Mouse (Mus musculus) naive thymus-derived CD4-positive, alpha-beta T cell, adult 2 months (primary cell): ENCODE measurements at regions not wholly inside any gene's neighbourhood (a gene's known extent, or its start where the extent isn't known, plus 50 kb on each side); places are given as distances from the start of the nearest gene placed in this dataset.

Experiments used
- DNase-seq: peaks from one replicate; pipeline ENCODE4 v3.0.0-alpha.2; 2011; ENCODE audit warnings: low read depth

DNA sequence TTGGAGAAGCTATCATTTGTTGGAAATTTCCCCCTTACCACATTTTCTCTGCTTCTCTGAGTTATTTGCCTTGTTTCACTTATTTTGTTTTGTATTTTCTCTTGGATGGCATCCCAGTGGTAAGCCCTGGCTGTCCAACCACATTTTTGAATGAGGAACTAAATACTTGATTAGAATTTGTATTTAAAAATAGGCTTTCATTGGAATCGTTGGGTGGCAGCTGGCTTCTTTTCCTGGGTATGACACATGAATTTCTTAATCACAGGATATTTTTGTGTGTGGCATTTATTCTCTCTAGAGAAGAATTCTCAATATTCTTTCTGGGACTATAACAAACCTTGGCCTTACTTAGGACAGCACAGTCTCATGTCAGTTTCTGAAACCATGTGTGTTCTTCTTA, 286.5 kb downstream of the Gm11146 start:
- DNase-seq = no peak

DNA sequence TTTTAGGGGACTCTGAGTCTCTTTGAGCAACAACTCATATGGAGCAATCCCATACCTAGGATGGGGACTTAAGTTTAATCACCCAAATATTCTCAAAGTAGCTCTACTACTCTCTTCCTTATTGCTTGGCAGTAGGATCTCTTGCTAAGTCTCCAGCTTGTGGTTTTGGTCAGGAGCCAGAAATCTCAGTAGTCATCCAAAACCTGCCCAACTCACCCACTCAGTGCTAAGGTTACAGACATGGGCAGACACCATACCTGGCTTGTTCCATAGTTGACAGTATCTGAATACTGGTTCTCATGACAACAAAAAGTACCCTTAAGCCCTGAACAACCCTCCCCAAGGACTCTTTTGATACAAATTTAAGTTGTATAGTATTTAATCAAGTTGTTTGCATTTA, 288.7 kb downstream of the Gm11146 start:
- no peak for DNase-seq

DNA sequence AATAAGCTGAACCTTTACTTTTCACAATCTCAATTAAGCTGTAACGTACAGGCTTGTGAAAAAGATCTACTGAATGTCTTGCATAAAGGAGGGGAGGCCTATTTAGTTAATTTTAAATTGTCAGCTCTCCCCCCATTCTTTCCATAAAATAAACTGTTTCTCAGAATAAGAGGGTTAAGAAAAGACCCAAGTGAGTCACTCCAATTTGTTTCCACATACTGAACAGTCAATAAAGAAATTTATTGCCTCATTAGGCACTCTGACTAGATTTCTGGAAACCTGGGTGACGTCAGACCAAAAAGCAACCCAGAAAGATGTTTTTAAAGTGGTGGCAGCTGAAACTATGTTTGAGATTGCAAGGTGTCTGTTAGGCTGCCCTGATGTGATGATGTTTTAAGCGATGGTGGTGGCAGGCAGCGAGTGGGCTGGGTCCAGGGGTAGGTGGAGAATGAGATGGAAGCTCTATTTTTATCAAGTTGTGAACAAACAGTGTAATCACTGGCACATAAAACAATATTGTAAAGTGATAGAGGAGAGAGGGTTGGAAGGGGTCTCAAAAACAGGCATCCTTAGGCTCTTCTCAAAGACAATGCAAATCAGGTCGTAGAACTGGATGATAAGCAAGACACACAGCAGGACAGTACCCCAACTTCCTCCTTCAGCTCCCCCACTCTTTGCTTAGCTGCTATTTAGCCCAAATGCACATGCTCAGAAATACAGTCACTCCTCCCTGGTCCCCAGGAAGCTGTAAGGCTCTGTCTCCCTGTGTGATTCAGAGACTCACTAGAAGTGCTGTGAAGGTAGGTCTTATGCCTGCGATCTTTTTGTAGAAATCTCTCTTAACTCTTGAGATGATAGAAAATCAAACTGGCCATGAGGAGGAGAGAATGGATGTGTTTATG, 288.0 kb downstream of the Usp25 start:
- DNase-seq = no peak

DNA sequence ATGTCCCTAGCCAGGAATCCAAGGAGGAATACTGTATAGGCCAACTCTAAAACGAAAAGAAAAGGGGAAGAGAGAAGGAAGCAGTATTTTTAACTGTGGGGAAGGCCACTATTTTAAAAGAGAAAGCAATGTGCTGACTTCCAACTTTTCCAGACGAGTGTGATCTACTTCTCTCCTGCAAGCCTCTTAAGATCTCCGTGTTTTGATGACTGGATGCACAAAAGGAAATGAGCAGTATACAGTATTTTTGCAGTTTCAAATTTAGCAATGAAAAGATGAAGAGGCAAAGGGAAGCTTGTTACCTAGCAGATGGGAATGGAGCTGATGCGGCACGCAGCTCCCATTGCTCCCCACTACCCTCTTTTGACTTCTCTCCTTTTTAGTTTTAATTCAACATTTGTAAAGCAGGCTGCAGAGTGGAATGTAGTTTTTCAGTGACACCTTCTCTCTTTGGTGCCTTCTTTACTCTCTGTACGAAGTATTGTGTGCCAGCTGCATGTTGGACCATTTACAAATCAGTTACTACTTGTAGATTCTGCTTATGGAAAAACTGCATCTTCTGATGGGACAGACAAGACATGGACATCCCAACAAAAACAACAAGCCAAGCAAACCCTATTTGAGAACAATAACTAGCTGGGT, 287.2 kb downstream of the Usp25 start:
- DNase-seq = no peak

DNA sequence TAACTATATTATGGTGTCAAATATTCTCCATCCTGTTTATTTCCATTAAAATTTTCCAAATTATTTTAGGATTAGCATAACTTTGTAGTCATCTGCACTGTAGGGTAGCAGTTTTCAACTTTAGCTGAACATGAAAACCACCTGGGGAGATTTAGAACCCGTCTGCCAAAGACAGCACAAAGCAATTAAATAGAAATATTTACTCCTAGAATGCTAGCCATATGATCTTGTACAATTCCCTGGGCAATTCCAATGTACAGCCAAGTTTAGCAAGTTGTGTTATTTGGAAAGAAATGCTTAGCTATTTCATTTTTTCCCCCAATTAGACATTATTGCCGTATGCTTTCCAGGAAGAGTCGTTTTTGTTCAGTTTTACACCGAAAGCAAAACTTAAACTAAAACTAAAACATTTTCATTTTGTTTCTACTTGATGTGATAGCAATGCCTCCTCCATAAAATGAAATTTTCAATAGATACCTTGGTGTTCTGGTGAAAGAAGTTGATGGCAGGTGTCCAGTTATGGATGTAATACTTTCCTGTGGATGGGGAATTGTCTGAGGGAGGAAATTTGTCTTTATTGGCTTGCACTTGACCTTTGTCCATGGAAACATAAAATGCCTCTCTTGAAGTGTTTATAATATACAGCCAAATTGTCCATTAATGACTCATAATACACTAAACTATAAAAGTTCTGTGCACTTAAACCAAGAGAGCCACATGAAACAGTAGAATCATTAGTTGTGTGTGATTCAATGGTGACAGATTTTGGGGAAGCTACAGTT, 282.3 kb downstream of the Usp25 start:
- no peak for DNase-seq

DNA sequence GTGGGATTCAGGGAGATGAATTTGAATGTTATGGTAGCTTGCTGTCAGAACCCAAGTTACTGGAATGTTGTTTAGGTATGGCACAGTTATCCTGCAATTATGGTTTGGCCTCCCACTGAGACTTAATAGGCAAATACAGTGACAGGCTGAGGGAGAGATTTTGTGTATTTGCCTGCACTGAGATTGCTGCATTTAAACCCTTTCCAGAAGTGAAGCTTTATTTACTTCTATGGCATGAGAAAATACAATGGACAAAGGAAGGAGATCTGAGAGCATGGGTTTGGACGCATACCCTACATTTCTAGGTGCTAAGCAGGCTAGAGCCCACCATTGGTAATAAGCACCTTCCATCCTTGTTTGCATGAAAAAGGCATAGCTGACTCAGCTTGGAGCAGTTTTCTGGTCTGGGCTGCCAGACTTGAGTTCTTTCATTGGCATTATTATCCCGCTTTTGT, 278.8 kb downstream of the Usp25 start:
- no peak for DNase-seq

DNA sequence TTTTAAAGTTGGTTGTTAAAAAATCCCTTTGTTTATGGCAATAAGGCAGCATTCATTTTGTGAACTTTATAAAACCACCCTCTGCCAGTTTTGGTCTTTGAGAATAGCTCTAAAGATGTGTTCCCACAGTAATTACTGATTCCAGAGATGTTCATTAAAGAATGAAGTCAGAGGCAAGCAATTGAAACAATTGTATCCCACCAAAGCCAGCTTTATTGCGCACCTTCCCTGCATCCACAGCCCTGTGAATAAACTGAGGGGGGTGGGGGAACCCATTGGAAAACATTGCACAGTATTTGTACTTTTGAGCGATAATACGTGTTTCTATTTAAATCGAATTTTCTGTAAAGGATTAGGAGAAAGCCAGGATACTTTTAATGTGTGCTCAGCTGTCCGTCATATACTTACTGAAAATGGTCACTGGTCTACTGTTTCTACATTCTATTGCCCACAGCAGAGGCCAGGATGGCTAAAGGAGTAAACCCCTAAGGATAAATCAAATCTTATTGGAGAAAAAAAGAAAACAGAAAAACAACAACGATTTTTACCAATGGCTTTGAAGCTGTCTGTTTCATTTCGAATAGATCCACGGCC, 278.3 kb downstream of the Usp25 start:
- no peak for DNase-seq

DNA sequence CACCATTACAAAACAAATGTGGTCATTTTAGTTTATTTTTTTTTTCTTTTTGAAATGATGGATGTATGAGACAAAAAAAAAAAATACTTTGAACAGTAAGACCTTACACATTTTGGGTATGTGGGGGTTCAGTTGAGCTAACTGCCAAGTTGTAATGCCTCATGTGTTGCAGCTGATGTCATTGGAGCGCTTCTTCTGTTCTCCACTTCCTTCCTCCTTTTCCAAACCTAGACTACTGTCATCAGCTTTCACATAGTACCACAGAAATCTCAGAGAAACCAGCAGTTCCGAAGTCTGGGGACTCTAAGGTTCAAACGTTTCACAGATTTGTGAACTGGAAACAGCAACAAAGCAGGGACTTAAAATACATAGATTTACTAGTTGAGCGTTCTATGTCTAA, 270.7 kb downstream of the Usp25 start:
- DNase-seq = no peak

DNA sequence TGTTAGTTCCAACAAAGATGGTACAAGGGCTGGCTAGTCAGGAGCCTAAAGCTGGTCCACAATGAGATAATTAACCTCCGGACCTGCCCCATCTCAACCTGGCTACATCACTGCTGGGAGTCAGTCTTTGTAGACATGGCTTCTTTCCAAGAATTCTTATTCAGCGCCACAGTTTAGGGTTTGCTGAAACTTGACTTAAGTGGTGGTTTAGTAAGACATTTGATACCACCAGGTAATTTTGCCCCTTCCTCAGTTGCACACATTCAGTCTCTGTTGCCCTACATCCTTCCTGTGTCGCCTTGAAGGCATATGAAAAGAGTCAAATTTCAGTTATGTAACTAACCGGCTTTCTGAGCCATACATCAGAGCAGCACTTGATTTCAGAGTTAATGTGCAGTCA, 266.4 kb downstream of the Usp25 start:
- no peak for DNase-seq

DNA sequence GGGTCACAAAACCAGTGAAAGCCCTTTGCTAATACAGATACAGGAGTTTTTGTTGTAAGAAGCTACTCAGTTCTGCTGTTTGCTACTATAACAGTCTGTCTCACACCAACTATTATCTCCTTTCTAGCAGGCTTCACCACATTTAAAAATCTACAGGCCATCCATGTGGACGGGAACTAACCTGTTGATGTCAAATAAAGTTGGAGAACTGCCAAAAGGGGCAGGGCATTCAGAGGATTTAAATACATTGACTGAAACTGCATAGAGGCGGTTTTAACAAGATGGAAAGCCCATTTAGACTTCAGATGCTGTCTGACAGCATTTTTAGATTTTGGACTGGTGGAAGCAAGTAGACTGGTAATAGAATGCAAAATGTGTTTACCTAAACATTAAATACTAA, 266.0 kb downstream of the Usp25 start:
- DNase-seq = no peak

DNA sequence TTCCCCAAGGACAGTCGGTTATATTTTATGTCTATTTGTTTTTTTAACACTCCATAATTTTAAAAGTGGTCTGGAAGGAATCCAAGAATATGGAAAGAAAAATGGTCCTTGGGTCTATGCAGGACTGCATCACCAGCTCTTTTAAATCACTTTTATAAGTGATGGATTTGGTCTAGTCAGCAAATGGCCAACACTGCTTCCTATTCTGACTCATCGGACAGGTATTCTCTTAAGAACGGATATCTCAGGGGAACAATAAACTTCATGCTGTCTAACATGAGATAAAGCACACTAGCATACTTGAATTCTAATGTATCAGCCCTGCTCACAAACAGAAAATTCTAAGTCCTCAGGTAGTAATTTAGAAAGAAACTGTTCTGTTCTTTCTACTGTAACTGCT, 259.8 kb downstream of the Usp25 start:
- no peak for DNase-seq

DNA sequence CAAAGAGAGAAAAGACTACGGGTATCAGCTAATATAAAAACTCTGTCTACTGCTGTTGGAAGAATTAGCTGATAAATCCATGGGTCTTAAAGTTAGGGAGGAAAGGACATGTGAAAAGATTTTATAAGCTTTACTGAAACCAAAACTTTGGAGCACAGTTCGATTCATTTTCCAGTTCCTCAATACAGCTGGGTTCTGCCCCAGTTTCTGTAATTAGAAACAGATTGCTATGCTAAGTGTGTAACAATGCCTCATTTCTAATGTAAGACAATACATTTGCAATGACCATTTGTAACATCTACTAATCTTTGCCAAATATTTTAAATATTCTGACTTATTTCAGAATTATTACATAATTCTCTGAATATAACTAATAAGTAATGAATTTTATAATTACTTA, 255.4 kb downstream of the Usp25 start:
- no peak for DNase-seq

DNA sequence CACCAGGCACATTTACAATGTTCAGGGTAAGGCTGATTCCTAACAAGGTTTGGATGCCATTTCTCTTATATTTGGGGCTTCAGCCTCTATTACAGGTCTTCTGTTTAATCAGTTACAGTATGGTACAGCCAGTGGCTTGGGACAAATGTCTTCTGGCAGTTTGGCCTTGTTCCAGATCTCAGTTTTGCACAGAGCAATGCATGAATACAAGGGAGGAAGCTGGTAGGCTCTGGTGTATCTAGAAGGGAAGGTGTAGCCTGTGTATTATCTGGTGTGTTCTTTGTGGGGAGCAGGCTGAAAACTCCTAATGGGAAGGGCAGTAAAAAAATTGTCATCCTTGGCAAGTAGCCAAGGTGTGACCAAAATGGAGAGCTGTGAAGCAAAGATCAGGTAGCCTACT, 254.2 kb downstream of the Usp25 start:
- DNase-seq = no peak

DNA sequence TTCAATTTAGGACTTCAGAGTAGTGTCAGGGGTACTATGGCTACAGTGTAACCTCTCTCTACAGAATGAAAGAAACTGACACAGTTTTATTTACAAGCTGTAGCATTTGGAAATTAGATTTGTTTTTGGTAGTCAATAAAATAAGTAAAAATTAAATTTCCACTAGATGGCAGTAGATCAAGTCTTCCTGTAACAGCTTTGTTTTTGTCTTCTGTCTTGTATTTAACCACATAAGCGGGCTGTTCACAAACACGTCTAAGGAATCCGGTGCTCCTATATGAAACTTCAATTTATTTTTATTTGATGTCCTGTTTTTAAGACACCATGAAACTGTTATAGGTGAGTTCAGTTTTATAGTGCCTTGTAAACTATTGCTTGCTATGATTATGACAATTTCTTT, 238.8 kb downstream of the Usp25 start:
- no peak for DNase-seq

DNA sequence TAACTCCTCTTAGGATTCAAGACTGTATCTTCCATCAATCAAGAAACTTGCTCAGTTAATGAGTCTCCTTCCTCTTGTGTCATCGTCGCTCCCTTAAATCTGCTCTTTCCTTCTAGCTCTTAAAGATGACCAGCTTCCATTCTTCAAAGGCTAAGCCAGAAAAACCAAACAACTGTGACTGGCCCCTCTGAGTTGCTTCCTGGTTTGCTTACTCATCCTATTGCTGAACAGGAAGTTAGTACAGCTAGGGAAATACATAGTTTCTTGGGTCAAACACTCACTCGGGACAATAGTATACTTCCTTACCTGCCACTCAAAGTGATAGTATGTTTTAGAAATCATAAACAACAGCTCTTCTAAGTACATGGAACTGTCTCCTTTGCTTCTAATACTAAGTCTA, 237.9 kb downstream of the Usp25 start:
- no peak for DNase-seq

DNA sequence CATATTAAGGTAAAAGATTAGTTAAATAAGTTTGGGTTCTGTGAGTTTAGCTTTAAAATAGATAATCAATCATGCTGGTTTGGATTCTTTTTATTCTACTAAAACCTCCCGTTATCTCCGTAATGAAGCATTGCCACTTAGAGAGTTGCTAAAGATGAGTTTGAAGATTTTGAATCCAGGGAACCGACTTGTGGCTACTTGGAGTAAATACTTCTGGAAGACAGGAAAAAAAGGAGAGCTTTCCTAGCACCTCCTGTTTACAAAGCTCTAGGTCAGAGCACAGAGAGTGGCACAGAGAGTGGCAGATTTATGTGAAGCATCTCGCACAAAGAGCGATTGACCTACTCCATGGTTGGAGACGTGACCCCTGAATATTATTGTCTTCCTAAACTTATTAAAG, 227.4 kb downstream of the Usp25 start:
- DNase-seq = no peak

DNA sequence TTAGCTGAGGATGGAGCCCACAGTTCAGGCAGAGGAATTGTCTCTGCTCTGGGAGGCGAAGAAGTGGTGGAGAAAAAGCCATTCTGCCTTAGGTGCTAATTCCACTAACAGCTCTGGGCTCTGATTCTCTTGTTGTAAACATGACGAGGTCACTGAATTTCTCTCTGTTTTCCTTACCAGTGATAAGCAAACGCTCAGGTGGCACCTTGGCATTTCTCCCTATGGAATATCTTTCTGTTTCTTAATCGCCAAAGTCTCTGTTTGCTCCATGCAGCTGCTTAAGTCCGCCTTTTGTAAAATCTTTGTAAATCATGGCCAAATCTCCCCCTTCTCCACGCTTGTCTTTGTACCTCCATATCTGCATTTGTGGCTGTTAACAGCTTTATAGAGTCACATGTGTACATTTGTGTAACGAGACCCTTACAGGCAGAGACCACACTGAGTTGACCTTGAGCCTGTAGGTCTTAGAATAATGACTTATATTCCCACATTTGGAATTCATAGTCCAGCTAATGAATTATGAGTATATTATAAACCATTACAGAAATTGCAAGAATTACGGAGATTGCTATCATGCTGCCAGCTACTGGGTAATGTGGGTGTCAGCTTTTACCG, 225.8 kb downstream of the Usp25 start:
- DNase-seq = no peak

DNA sequence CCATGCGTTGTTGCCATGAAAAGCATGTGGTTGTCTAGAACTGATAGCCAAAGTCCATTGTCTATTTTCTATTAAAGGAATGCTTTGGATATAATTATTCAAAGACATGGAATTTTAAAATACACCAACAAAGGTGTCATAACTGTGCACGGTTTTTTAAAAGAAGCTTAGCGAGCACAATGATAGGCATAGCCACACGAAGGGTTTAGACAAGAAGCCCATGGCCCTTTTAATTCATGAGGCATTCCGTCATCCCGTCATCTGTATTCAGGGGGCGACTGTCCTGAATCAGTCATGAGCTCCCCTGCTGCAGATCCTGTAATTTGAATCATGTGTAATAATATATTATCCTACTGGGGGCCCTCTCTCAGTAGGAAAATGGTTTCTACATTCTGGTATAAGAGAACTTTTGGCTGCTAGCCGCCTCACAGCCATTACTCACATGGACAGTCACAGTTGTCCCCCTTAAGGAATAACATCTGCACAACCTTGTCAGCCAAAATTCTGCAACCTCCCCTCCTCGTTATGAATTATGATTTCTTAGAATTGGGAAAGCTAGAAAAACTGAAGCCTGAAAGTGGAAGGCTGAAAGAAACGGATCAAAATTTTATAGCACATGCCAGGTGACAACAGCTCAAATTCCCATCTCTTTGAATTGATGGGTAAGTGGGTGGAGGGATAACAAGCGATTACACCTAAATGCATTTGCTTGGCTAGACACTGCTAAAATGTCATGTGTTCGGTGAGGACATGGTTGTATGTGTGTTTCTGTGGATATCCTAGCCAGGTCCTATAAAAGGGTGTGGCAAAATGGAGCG, 225.1 kb downstream of the Usp25 start:
- DNase-seq = no peak

DNA sequence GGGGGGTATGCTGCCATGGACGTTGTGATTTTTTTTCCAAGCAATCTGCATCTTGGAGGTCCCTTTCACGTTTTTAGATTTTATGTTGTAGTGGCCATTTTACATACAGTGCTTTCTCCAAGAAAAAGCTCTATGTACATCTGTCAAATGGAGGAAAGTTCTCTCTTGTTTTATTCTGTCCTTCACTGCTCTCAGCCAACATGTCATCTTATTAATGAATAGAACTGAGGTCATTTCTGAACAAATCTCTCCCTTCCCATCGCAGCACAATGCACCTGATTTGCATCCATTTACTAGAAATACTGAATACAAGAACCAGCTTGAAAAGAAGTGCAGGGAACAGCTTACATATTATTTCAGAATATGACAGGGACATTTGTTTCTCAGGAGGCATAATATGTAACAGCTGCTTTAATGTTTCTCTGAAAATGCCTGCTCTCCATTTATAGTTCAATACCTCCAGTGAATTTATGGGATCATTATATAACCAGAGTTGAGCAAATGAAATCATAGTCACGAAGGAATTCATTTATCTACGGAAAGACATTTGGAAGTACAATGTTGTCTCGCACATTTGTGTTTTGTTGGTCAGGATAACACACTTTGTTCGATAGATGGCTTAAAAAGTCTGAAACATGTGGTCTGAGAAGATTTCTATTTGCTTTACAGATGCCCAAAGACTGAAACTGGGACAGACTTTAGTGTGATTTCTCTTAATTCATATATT, 224.3 kb downstream of the Usp25 start:
- DNase-seq = no peak

DNA sequence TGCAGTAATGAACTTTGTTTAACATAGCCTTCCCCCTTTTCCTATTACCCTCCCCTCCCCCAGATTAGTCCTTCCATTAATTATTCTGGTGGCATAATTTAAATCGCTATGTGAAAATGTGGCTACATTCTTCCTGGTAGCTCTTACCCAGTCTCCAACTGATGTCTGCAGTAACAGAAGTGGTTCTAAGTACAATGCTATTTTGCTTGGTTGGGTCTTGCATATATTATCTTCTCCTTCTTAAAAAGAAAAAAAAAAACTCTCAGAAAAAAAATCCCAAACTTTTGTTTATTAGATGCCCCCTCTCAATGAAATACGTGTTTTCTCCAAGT, 223.7 kb downstream of the Usp25 start:
- DNase-seq = no peak
